Mouse (Mus musculus): Measurements from ENCODE around the gene P2ry14. TPM values are rescaled to one million over a fixed set of nuclear protein-coding genes. Genes with fewer than 3 reads are reported as not detected.
A peak's percentile ranks its signal among the peaks of the same experiment; 100 is the strongest.

P2ry14 gene
- polyA plus RNA-seq, 1 experiment from 2014 or later = 5.9 TPM

GRCm38 (mm10) chr3:59175234-59175633 lies 21.8 kb upstream of the P2ry14 start:
- peak; percentile 90 for ATAC-seq
- Histone ChIP-seq H3K9ac (ENCODE audit: low read depth, low read length) (no peak overlapping the region), H3K27me3 (replicated peaks; ENCODE audit: control insufficient read depth, insufficient read depth, low read length) (no peaks in the 10 kb centered on the region), H3K9me3 (ENCODE audit: control insufficient read depth, low read length) (no peaks in the 10 kb centered on the region), H3K27ac (ENCODE audit: low read depth, low read length) (no peak overlapping the region), H3K4me3 (ENCODE audit: low read length) (no peak overlapping the region), H3K4me2 (ENCODE audit: low read length) (no peak overlapping the region), H3K4me1 (ENCODE audit: control insufficient read depth, insufficient read depth, low read depth, low read length) (no peaks in the 10 kb centered on the region), H3K36me3 (ENCODE audit: control insufficient read depth, insufficient read depth, low read length) (no peaks in the 10 kb centered on the region)
- 46% methylated on average over 5 of the region's 5 CpGs for WGBS

DNA sequence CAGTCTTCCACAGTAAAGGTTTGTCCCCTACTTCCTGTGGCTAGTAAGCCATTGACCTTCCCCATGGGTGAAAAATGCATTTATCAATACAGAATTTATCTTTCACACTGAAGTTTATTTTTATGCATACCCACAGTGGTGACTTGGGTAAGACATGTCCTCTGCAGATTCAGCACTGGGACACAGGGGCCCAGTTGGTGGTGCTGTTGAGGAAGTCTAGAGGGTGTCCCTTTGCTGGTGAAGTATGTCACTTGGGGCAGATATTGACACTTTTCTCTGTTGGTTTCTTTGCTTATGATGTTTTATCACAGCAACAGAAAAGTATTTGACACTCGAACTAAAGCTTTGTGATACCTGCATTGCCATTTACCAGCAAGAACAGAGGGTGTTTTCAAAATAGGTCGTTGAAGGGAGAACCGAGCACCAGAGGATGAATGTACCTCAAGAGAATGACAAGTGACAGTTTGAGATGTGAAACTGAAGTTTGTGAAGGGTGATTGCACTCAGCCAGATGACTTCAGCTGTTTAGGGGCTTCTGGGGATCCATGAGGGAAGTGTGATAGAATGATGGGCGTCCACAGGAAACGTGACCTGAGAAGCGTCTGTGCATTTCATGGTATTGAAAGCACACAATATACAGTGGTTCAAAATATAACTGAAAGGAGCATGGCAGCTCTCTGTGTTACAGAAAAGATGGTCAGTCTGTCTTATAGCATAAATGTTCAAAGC lies 21.2 kb upstream of the P2ry14 start:
- H3K4me3 ChIP-seq (ENCODE audit: low read length) = no peak overlapping the region
- no peak overlapping the region for H3K9ac ChIP-seq (ENCODE audit: low read depth, low read length)
- no peak for ATAC-seq
- H3K27me3 ChIP-seq (replicated peaks; ENCODE audit: control insufficient read depth, insufficient read depth, low read length) = no peaks in the 10 kb centered on the region
- H3K4me2 ChIP-seq (ENCODE audit: low read length) = no peak overlapping the region
- WGBS = 81% methylated on average over 6 of the region's 6 CpGs
- H3K27ac ChIP-seq (ENCODE audit: low read depth, low read length) = no peak overlapping the region
- H3K9me3 ChIP-seq (ENCODE audit: control insufficient read depth, low read length) = no peaks in the 10 kb centered on the region
- H3K4me1 ChIP-seq (ENCODE audit: control insufficient read depth, insufficient read depth, low read depth, low read length) = no peaks in the 10 kb centered on the region
- H3K36me3 ChIP-seq (ENCODE audit: control insufficient read depth, insufficient read depth, low read length) = no peaks in the 10 kb centered on the region

DNA sequence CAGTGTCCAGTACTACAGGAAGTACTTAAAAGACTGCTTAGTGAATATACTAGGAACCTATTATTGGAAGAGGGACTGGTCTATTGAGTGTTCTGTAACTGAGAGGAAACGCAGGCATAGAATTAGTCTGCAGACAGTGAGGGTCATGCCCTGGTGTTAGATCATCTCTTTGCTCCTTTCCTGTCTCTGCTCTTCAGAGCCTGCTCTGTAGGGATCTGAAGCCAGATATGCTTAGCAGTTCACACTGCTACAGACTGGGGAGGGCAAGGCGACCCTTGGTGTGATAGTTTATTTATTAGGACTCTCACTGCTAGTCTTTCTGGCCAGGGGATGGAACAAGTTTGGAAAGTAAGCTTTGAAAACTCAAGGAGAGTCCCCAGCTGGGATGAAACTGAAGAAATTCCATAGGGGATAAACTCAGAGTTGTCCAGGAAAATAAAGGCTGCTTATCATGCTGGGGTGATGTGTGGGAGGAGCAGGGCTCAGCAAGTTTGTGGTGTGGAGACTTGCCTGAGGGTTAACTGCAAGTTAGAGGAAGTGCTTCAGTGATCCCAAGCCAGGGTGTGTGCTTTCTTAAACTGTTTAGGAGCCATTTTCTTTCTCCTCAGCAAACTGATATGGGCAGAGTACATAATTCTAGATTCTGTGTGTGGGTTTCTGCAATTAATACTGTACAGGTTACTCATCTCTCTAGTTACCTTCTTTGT lies 16.7 kb upstream of the P2ry14 start:
- no peak overlapping the region for H3K4me2 ChIP-seq (ENCODE audit: low read length)
- H3K9ac ChIP-seq (ENCODE audit: low read depth, low read length) = no peak overlapping the region
- WGBS = 87% methylated on average over 2 of the region's 2 CpGs
- ATAC-seq = no peak
- H3K36me3 ChIP-seq (ENCODE audit: control insufficient read depth, insufficient read depth, low read length) = no peaks in the 10 kb centered on the region
- no peak overlapping the region for H3K27ac ChIP-seq (ENCODE audit: low read depth, low read length)
- no peak overlapping the region for H3K4me3 ChIP-seq (ENCODE audit: low read length)
- H3K4me1 ChIP-seq (ENCODE audit: control insufficient read depth, insufficient read depth, low read depth, low read length) = no peaks in the 10 kb centered on the region
- H3K9me3 ChIP-seq (ENCODE audit: control insufficient read depth, low read length) = no peaks in the 10 kb centered on the region
- no peaks in the 10 kb centered on the region for H3K27me3 ChIP-seq (replicated peaks; ENCODE audit: control insufficient read depth, insufficient read depth, low read length)

GRCm38 (mm10) chr3:59169215-59169614 lies 15.8 kb upstream of the P2ry14 start:
- Histone ChIP-seq H3K27me3 (replicated peaks; ENCODE audit: control insufficient read depth, insufficient read depth, low read length) (no peaks in the 10 kb centered on the region), H3K27ac (ENCODE audit: low read depth, low read length) (no peak overlapping the region), H3K9ac (ENCODE audit: low read depth, low read length) (no peak overlapping the region), H3K4me1 (ENCODE audit: control insufficient read depth, insufficient read depth, low read depth, low read length) (no peaks in the 10 kb centered on the region), H3K36me3 (ENCODE audit: control insufficient read depth, insufficient read depth, low read length) (no peaks in the 10 kb centered on the region), H3K9me3 (ENCODE audit: control insufficient read depth, low read length) (no peaks in the 10 kb centered on the region), H3K4me3 (ENCODE audit: low read length) (no peak overlapping the region), H3K4me2 (ENCODE audit: low read length) (no peak overlapping the region)
- no peak for ATAC-seq
- WGBS = 79% methylated on average over 4 of the region's 4 CpGs

DNA sequence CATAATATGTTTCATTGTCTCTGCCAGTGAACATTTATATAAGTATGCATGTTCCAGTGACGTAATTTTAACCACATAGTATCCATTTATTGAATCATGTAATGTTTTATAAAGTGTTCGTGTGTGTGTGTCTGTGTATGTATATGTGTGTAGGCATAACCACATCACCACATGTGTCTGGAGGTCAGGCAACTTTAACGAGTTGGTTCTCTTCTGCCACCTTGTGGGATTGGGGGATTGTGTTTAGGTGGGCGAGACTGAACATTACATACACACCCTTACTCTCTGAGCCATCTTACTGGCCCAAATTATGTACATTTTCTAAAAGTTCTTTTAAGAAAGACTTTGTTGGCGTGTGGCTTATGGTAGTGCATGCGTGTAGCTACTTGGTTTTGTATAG lies 15.1 kb upstream of the P2ry14 start:
- Histone ChIP-seq H3K4me1 (ENCODE audit: control insufficient read depth, insufficient read depth, low read depth, low read length) (no peaks in the 10 kb centered on the region), H3K9ac (ENCODE audit: low read depth, low read length) (no peak overlapping the region), H3K4me2 (ENCODE audit: low read length) (no peak overlapping the region), H3K36me3 (ENCODE audit: control insufficient read depth, insufficient read depth, low read length) (no peaks in the 10 kb centered on the region), H3K9me3 (ENCODE audit: control insufficient read depth, low read length) (no peaks in the 10 kb centered on the region), H3K27me3 (replicated peaks; ENCODE audit: control insufficient read depth, insufficient read depth, low read length) (no peaks in the 10 kb centered on the region), H3K4me3 (ENCODE audit: low read length) (no peak overlapping the region), H3K27ac (ENCODE audit: low read depth, low read length) (no peak overlapping the region)
- 93% methylated on average over 6 of the region's 6 CpGs for WGBS
- no peak for ATAC-seq

- no peaks in the 10 kb centered on the region for H3K9me3 ChIP-seq (ENCODE audit: control insufficient read depth, low read length)
- 81% methylated on average over 2 of the region's 2 CpGs for WGBS
- ATAC-seq = no peak
- H3K27me3 ChIP-seq (replicated peaks; ENCODE audit: control insufficient read depth, insufficient read depth, low read length) = no peaks in the 10 kb centered on the region
- H3K4me3 ChIP-seq (ENCODE audit: low read length) = no peak overlapping the region
- H3K4me2 ChIP-seq (ENCODE audit: low read length) = no peak overlapping the region
- H3K9ac ChIP-seq (ENCODE audit: low read depth, low read length) = no peak overlapping the region
- H3K36me3 ChIP-seq (ENCODE audit: control insufficient read depth, insufficient read depth, low read length) = no peaks in the 10 kb centered on the region
- H3K27ac ChIP-seq (ENCODE audit: low read depth, low read length) = no peak overlapping the region
- no peaks in the 10 kb centered on the region for H3K4me1 ChIP-seq (ENCODE audit: control insufficient read depth, insufficient read depth, low read depth, low read length)
These were observed 14.1 kb upstream of the P2ry14 start for GRCm38 (mm10) chr3:59167417-59168054.

- Histone ChIP-seq H3K4me2 (ENCODE audit: low read length) (no peak overlapping the region), H3K27ac (ENCODE audit: low read depth, low read length) (no peak overlapping the region), H3K9me3 (ENCODE audit: control insufficient read depth, low read length) (no peaks in the 10 kb centered on the region), H3K4me3 (ENCODE audit: low read length) (no peak overlapping the region), H3K9ac (ENCODE audit: low read depth, low read length) (no peak overlapping the region), H3K36me3 (ENCODE audit: control insufficient read depth, insufficient read depth, low read length) (no peaks in the 10 kb centered on the region), H3K4me1 (ENCODE audit: control insufficient read depth, insufficient read depth, low read depth, low read length) (no peaks in the 10 kb centered on the region), H3K27me3 (replicated peaks; ENCODE audit: control insufficient read depth, insufficient read depth, low read length) (no peaks in the 10 kb centered on the region)
- 86% methylated on average over 1 of the region's 1 CpGs for WGBS
- ATAC-seq = no peak
These were observed 7.0 kb upstream of the P2ry14 start for GRCm38 (mm10) chr3:59160465-59160864.

- no peak overlapping the region for H3K4me3 ChIP-seq (ENCODE audit: low read length)
- 88% methylated on average over 5 of the region's 5 CpGs for WGBS
These were observed 3.6 kb upstream of the P2ry14 start for GRCm38 (mm10) chr3:59157048-59157447.

DNA sequence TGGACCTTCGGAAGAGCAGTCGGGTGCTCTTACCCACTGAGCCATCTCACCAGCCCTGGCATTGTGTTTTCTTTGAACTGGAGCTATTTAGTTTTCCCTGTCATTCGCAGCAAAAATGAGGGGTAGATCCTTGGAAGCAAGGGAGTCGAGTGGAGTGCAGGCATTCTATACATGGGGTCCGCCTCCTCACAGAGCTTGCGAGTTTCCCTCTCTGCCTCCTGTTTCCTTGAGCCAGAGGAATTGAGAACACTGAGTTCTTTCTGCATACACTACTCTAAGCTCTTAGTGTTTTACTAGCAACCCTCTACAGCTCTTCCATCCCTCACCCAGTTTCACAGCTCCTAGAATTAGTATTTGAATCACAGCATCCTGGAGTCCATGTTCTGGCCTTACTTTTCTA lies 2.0 kb upstream of the P2ry14 start:
- ATAC-seq = no peak

More at GRCm38 (mm10) chr3:59157048-59157447, 3.6 kb upstream of the P2ry14 start:
- Histone ChIP-seq H3K27ac (ENCODE audit: low read depth, low read length) (no peak overlapping the region), H3K4me2 (ENCODE audit: low read length) (no peak overlapping the region), H3K9ac (ENCODE audit: low read depth, low read length) (no peak overlapping the region), H3K4me1 (ENCODE audit: control insufficient read depth, insufficient read depth, low read depth, low read length) (no peaks in the 10 kb centered on the region), H3K36me3 (ENCODE audit: control insufficient read depth, insufficient read depth, low read length) (no peaks in the 10 kb centered on the region), H3K9me3 (ENCODE audit: control insufficient read depth, low read length) (no peaks in the 10 kb centered on the region), H3K27me3 (replicated peaks; ENCODE audit: control insufficient read depth, insufficient read depth, low read length) (no peaks in the 10 kb centered on the region)
- ATAC-seq = no peak

More for the DNA sequence above, 2.0 kb upstream of the P2ry14 start:
- H3K27me3 ChIP-seq (replicated peaks; ENCODE audit: control insufficient read depth, insufficient read depth, low read length) = no peaks in the 10 kb centered on the region
- no peaks in the 10 kb centered on the region for H3K36me3 ChIP-seq (ENCODE audit: control insufficient read depth, insufficient read depth, low read length)
- H3K4me2 ChIP-seq (ENCODE audit: low read length) = no peak overlapping the region
- H3K9ac ChIP-seq (ENCODE audit: low read depth, low read length) = no peak overlapping the region
- no peak overlapping the region for H3K4me3 ChIP-seq (ENCODE audit: low read length)
- H3K27ac ChIP-seq (ENCODE audit: low read depth, low read length) = no peak overlapping the region
- H3K9me3 ChIP-seq (ENCODE audit: control insufficient read depth, low read length) = no peaks in the 10 kb centered on the region
- H3K4me1 ChIP-seq (ENCODE audit: control insufficient read depth, insufficient read depth, low read depth, low read length) = no peaks in the 10 kb centered on the region
- 97% methylated on average over 6 of the region's 6 CpGs for WGBS
